Mouse (Mus musculus) CD4-positive, CD25-positive, alpha-beta regulatory T cell, adult 4 months (primary cell): Measurements from ENCODE around the gene 1810009A15Rik. TPM values are rescaled to one million over a fixed set of nuclear protein-coding genes. Genes with fewer than 3 reads are reported as not detected.
"Not testable (repeated sequence)": the region's sequence is repeated elsewhere in the genome, so short reads cannot be mapped to it uniquely, and the experiment has no call there.

ENCODE experiments used
- ATAC-seq: one replicate; pipeline ENCODE4 v1.8.0; 2017
- polyA plus RNA-seq, 2 experiments: library from polyadenylated mRNA; unstranded; fragments of 100-300 nt; shearing (Covaris generic); gene quantifications; one replicate each; pipeline ENCODE4 v1.2.1; 2017

Gene 1810009A15Rik
- polyA plus RNA-seq, 2 experiments from 2014 or later = 102 to 103 TPM

DNA sequence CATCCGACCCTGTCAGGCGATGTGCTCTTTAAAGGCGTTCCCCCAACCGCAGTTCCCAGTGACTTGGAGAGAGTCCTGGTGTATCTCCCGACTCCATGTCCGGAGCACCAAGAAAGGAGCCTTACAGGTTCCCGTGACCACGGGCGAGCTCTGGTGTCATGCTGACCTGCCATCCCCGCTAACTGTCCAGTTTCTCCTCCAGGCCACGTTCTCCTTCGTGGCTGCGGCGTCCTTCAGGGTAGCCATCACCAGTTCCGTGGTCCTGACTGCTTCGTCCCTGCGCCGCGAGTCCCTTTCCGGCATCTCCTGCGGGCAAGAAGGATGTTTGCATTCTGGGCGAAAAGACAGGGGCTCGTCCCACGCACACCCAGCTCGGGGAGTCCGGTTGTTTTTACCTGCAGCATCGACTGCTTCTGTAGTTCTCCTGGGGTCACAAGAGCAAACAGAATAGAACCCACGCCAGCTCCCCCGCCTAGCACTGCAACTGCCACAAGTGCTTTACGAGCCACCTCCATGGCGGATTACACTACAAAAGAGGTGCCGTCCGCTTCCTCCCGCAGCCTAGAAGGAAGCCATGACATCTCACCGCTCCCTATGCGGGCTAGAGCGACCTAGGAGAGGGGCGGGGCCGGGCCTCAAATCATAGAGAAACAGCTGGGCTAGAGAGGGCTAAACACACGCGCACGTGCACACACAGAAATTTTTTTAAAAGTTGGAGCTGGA lies 8.2 kb upstream of the 1810009A15Rik start, which contains the start of gene Uqcc3:
Gene Uqcc3, minus strand, starts transcription at position 613 of the 723 bp plus-strand sequence.
- ATAC-seq = peak; percentile 99

DNA sequence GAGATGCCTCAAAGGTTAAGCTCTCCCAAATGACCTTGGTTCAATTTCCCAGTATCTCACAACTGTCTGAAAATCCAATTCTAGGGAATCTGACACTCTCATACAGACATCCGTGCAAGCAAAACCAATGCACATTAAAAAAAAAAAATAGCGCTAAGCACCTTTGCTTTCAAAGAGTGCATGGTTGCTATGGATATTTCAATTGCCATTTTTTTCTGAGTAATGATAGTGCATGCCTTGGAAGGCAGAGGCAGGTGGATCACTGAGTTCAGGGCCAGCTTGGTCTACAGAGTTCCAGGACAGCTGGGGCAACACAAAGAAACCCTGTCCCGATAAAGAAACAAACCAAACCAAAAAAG lies 7.6 kb upstream of the 1810009A15Rik start:
- peak; percentile 51 for ATAC-seq

DNA sequence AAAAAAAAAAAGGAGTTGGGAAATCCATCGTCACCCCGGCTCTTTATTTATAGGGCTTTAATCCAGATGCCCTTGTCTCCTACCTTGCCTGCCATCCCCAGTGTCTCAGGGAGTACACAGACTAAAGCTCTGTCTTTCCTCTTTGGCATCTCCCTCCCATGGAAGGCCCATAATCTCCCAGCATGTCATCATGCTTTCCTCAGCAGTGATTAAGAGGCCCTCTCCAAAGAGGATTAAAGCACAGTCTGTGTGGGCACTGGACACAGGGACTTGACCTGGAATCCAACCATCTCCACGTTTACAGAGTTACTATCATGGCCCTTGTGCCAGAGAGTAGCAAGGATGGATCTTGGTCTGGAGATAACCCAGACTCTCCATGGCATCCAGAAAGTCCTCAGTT lies 5.0 kb upstream of the 1810009A15Rik start, which contains the start of the genes Lbhd1 and Gm49403:
Gene Lbhd1, plus strand, starts transcription at position 117 of the 400 bp plus-strand sequence.
Gene Gm49403, plus strand, starts transcription at position 315 of the 400 bp plus-strand sequence.
- ATAC-seq = no peak

DNA sequence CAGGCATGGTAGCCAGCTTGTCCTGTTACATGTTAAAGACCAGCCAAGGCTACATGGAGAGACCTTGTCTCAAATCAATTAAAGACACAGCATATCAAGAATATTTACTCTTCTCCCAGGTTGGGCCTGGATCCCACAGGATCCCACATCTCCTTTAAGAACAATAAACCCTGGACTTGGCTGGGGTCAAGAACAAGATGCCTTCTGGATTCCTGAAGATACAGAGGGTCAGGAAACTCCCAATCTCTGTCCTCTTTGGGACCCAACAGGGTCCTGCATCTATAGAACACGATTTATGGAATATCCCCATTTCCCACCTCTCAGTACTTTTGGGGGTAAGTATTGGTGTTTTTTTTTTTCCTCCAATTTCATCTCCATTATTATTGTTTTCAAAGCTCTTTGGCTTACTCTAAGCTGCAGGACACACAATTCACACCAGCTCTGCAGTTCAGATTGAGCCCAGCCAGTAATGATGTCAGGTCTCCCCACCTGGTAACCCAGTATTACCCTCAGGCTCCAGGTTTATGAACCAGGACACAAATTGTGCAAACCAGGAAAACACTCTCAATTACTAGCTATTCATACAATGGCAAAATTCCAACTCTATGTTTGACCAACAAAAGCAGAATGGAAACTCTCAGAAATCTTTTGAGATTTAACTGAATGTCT lies 1.6 kb upstream of the 1810009A15Rik start:
- no peak for ATAC-seq

DNA sequence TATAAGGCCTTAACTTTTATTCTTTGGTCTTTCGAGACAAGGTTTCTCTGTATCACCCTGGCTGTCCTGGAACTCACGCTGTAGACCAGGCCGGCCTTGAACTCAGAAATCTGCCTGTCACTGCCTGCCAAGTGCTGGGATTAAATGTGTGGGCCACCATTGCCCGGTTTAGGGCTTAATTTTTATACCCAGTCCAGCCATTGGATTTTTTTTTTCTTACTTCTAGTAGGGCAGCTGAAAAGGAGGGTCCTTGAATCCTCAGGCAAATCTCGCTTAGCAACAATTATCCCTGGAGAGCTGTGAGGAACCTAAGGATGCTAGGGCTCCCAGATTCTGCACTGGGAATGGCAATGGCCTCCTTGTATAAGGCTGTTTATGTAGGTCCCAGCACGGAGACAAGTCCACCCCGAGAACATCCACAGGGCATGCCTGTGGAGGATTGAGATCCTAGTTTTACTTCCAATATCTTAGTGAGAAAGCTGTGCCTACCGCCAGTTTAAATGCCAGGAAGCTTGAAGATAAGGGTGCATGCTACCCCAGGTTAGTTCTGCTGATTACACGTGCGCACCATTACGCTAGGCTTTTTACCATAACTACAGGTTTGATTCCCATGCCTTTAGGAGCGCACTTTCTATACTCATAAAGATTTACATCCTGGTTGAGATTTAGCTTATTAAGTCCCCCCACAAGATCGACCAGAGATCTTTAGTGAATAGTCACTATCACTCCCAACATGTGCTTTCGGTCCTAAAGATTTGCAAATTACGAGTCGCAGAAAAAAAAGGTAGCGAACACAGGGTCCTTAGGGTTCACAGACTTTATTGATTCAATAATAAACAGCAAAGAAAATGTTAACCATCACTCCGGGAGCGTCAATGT lies 829 bp upstream of the 1810009A15Rik start:
- ATAC-seq = no peak

DNA sequence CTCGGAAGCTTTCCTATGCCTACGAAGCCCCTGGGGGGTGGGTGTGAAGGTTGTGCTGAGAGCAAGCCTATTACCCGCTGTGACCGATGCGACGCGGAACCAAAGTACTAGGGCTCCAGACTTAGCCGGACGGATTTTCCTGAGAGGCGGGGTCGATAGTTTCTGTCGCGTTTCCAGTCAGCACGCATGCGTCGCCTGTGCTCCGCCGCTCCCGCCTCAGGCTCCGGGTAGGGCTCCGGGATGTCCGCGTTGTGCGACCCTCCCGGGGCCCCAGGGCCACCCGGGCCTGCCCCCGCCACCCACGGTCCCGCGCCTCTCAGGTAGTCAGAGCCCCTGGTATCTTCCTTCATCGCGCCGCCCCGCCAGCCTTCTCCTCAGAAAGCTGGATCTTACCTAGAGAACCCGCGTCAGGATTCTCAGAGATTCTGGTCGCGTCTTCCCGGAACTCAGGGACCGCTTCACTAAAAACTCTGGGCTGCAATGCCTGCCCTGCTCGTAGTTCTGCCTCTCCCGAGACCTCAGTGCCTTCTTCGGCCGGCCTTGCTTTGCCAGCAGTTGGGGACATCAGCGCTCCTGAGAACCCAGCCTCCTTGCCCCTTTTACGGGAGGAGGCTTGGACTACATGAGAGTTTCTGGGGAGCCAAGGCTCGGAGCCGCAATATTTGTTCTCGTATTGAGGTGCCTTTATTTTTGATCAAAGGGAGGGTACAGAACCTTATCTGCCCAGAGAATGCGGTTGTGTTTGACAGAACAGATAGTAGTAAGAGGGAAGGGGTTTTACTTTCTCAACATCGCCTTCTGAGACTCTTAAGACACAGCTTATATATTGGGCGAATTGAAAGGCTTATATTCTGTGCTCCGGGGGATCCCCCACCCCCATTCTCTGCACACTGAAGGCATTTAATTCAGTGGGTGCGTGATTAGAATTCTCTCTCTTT lies 4.4 kb downstream of the 1810009A15Rik start, which contains the start of gene Ints5:
Gene Ints5, plus strand, starts transcription at position 177 of the 938 bp plus-strand sequence.
- peak; percentile 38 for ATAC-seq

DNA sequence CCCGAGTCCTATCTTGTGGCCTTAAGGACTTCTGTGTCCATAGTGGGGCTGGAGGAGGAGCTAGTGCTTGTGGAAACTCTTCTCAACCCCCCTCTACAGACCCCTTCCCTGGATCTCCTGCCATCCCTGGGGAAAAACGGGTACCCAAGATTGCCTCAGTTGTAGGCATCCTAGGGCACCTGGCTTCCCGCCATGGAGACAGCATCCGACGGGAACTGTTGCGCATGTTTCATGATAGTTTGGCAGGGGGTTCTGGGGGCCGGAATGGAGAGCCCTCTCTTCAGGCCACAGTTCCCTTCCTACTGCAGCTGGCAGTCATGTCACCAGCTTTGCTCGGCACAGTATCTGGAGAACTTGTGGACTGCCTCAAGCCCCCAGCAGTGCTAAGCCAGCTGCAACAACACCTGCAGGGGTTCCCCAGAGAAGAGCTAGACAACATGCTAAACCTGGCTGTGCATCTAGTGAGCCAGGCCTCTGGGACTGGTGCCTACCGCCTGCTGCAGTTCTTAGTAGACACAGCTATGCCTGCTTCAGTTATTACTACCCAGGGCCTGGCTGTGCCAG lies 6.8 kb downstream of the 1810009A15Rik start:
- no peak for ATAC-seq

DNA sequence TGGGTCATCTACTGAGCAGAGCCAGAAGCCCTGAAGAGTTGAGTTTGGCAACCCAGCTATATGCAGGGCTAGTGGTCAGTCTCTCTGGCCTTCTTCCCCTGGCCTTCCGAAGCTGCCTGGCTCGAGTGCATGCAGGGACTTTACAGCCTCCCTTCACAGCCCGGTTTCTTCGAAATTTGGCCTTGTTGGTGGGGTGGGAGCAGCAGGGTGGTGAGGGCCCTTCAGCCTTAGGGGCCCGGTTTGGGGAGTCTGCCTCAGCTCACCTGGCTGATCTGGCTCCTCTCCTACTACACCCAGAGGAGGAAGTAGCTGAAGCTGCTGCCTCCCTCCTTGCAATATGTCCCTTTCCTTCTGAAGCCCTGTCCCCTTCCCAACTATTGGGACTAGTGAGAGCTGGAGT lies 7.6 kb downstream of the 1810009A15Rik start:
- not testable (repeated sequence) for ATAC-seq

DNA sequence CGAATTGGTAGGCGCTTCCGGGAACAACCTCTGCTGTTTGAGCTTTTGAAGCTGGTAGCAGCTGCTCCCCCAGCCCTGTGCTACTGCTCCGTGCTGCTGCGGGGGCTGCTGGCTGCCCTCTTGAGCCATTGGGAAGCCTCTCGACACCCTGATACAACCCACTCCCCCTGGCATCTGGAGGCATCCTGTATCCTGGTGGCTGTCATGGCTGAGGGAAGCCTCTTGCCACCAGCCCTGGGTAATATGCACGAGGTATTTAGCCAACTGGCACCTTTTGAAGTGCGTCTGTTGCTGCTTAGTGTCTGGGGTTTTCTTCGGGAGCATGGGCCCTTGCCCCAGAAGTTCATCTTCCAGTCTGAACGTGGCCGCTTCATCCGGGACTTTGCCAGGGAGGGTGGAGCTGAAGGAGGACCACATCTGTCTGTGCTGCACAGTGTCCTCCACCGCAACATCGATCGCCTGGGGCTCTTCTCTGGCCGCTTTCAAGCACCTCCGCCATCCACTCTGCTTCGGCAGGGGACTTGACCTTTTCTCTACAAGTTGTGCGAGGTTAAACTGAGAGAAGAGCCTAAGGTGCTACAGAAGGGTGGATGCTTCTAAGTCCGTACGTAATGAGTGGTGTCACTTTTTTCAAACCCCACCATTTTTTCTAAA lies 8.7 kb downstream of the 1810009A15Rik start:
- ATAC-seq = not testable (repeated sequence)

DNA sequence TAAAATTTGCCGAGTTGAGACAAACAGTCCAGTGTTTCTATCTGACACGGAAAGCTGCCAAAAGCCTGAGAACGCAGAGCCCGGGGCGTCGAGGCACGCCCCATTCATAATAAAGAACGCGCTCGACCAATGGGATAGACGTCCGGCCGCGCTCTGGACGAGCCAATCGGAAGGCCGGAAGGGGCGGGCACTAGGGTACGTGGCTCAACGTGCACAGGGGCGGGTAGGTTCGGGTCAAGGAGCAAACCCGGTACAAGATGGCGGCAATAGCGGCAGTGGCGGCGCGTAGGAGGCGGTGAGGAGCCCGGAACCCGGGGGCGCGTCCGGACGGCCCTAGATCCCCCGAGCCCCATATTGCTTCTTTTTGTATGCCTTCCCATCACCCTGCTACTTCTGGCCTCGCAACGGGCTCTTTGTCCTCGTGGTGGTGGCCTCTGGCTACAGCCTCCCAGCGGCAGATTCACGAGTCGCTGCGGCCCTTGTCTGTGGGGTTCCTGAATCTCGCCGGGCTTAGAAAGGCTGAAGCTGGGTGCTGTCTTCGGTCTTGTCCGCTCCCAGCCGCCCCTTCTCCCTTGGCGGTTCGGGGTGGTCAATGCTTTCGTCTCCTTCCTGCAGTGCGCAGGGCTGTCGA lies 9.3 kb downstream of the 1810009A15Rik start, which contains the start of gene Ganab:
Gene Ganab, plus strand, starts transcription at position 207 of the 631 bp plus-strand sequence.
- ATAC-seq = peak; percentile 98

DNA sequence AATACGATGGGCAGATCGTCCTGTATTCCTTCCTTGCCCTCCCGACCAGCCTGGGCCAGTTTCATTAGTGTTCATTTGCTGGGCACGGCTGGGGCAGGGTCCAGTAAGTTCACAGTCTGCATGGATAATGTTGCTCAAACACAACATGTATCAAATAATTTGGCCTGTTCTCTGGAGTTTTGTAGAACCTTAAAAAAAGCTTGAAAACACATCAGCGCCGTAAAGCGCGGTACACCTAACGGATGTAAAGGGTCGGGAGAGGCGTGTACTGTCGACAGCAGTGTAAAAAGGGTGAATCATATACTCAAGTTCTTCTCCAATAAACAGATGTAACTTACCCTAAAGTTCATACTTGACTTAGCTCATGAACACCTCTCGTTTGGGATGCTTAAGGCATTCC lies 9.9 kb downstream of the 1810009A15Rik start:
- peak; percentile 19 for ATAC-seq

DNA sequence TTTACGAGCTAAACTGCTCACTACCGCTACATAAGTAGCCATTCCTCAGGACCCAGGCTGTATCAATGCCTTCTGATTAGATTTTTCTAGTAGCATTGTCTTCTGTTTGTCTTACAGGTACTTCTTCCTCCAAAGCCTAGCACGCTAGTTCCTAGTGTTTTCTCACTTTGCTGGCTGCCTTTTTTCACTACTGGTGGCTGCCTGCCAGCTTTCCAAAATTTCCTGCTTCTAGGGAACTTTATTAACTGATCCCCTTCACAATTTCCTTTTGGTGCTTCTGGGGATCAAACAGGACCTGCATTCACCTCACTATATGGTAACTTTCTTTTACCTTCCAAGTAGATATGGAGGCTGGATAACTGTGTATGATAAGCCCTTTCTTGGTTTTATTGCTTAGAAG lies 10.4 kb downstream of the 1810009A15Rik start:
- ATAC-seq = no peak

DNA sequence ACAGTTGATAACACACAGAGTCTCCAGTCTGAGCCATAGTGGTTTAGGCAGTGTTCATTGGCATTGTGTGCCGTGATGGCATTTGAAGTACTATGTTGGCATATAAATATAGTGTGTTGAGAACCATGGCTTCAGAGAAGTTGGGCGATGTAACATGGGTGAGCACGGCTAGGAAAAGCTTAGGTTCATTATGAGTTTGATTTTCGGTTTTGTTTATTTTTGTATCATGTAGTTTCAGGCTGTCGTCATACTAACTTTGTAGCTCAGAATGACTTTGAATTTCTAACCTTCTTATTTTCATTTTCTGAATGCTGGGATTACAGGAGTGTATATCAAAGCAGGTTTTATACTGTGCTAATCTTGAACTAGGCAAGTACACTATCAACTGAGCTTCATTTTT lies 14.8 kb downstream of the 1810009A15Rik start:
- no peak for ATAC-seq

DNA sequence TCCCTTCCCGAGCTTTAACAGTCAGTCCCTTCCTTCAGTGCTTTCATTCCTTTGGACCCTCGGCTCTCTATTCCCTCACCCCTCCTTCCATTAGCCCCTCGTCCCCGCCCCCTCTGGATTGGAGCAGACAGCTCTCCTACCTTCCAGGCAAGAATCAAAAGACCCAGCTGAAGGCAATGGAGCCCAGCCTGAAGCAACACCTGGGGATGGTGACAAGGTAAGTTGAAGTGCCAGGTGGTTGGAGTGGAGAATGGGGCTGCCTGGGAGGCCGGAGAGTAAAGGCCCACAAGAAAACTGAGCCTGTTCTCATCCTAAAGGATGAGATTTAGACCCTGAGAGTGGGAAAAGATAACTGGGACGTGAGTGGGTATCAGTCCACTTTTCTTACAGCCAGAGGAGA lies 19.9 kb downstream of the 1810009A15Rik start:
- ATAC-seq = no peak

DNA sequence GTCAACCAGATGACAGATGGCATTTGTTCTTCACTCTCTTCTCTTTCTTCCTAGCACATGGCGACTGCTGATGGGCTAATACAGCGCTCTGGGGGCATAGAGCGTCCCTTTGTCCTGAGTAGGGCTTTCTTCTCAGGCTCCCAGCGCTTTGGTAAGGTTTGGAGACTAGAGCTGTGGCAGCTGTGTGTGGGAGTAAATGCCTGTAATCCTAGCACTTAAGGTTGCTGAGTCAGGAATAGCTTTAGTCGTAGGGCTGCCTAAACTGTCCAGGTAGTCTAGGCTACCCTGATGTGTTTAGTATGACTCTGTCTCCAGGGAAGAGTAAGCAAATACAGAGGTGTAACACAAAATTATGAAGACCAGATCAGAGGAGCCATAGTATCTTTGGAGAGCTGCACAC lies 23.2 kb downstream of the 1810009A15Rik start:
- ATAC-seq = no peak

DNA sequence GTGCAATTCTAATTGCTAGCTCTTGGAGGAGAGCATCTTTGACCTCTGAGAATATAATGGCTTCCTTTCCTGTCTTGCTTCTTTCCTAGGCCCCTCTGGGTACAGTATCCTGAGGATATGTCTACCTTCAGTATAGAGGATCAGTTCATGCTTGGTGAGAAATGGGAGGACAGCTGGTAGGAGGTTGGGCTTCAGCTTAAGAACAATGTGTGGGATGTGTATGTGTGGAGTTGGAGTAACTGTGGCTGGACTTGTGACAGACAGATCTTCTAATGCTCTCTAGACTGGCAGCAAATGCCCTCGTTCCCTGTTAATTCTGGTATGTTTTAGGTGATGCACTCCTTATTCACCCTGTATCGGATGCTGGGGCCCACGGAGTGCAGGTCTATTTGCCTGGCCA lies 25.6 kb downstream of the 1810009A15Rik start:
- ATAC-seq = no peak

DNA sequence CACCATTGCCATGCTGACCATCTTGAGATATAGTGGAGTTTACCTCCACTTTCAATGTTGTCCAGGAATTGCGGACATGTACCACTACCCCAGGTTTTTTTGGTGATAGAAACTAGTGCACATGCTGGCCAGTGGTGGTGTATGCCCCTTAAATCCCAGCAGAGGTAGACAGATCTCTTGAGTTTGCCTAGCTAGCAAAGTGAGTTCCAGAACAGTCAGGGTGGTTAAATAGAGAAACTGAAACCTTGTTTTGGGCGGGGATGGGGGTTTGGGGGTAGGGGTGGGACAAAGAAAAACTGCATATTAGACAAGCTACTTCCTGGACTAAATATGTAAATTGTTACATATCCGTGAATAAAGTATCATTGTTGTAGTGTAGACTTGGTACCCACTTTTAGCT lies 30.3 kb downstream of the 1810009A15Rik start:
- ATAC-seq = peak; percentile 38

DNA sequence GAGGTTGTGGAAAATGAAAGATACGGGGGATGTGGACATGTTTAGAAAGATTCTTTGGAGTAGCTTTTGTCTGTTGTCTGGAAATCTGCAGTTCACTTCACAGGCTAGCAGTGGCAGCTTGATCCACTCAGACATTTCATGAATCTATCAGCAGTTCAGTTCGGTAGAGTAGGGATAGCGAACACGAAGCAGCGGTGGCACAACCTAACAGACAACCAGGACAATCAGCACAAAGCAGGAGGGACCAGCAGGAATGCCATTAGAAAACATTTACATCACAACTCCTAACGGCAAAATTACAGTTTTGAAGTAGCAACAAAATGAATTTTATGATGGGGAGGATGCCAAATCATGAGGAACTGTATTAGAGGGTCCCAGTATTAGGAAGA lies 31.0 kb downstream of the 1810009A15Rik start:
- no peak for ATAC-seq

DNA sequence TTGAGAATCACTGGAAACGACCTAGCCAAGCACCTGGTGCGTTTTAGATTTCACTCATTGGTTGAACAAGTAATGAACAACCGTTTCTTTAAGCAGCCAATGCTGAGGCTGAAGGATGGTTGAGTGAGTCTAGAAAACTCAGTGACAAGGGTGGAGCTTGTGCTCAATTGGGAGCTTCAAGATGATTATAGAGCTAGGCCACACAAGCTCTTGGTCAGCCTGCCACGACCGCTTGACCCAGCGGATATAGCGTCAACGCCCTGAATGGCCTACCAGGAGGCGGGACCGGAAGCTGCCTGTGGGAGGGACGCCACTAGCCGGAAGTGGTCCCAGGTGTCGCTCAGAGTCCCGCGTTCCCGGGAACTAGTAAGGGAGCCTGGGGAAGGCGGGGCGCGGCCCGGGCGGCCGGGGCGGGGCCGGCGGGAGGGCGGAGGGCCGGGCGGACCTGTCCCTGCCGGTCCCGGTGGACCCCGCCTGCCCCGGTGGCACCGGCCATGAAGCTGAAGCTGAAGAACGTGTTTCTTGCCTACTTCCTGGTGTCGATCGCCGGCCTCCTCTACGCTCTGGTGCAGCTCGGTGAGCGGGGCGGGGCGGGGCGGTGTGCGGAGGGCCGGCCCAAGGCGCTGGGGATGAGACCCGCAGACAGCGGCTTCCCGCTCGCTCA lies 31.6 kb downstream of the 1810009A15Rik start, which contains the start of gene B3gat3:
Gene B3gat3, plus strand, starts transcription at position 302 of the 664 bp plus-strand sequence.
- ATAC-seq = peak; percentile 61
